Mouse (Mus musculus): ENCODE results near the gene Cyp2ab1.

Gene Cyp2ab1

DNA sequence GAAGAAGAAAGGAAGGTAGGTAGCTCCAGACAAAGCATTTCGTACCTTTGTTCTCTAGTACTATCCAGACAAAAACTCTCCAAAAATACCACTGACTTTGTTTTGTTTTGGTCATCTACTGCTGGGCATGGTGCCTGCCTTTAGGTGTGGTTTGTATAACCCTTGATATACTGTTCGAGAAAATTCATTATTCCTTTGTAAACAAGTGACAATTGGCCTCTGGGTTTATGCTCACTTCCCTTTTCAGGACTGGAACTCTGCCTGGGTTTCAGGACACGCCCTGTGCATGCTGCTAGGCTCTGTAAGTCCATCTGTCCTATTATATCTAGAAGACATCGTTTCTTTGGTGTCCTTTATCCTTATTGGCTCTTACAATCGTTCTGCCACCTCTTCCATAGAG is at the start of gene Cyp2ab1:
Gene Cyp2ab1 (minus strand): TSS at position 119 of the 400 bp plus-strand sequence.
- ChIA-PET CTCF (no interaction called here), POLR2A (interaction anchor here in 3 of 4 experiments (0.7 to 1.9 kb wide), 6 partner anchors 8 to 37 kb away, joined by 3 to 4 read pairs (median 3); partner anchors contain the start of gene Parl (in 1 of the 3))

DNA sequence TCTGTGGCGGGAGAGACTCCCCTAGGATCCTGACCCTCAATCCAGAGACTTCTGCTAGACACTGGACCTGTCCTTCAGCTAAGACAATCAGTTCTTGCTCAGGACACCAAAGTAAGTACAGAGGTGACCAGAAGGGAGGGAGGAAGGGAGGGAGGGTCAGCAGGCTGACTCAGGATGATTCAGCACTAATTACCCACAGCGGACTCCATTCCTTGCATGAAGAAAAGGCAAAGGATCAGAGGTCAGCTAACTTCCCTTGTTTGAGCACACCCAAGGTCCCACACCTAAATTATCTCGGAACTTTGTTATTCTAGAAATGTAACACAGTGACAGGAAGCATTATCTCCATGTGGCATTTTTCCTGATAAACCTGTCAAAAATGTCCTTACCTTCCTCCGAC is 46.5 kb upstream of the Cyp2ab1 start:
- POLR2A ChIA-PET = interaction anchor here in 2 of 4 experiments (0.7 to 8.6 kb wide), 22 partner anchors 9 to 239 kb away, joined by 3 to 126 read pairs (median 4); partner anchors contain the start of genes Eif2b5 (in 2 of the 2) and Abcc5 (in 1 of the 2)
- CTCF ChIA-PET = no interaction called here

DNA sequence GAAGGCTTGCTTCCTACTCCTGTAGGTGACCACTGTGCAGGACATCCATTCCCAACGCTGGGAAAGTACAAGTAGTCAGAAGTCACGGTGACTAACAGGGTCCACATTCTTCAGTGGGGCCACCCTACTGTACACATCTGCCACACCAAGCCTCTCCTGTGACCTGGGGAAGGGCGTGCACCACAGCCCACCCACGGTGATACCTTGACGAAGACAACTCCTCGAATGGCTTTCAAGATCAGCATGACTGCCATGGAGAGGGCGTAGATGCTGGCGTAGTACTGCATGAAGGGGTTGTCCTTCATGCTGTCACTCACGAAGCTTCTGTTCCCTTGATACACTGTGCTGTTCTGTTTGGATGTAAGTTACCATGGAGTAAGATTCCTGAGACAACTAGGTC is 43.0 kb upstream of the Cyp2ab1 start:
- POLR2A ChIA-PET = interaction anchor here in 3 of 4 experiments (0.5 to 8.6 kb wide), 11 partner anchors 7 to 130 kb away, joined by 3 to 126 read pairs (median 3); partner anchors contain the start of genes Eif2b5 (in 1 of the 3) and Map6d1 (in 1 of the 3)
- CTCF ChIA-PET = no interaction called here

DNA sequence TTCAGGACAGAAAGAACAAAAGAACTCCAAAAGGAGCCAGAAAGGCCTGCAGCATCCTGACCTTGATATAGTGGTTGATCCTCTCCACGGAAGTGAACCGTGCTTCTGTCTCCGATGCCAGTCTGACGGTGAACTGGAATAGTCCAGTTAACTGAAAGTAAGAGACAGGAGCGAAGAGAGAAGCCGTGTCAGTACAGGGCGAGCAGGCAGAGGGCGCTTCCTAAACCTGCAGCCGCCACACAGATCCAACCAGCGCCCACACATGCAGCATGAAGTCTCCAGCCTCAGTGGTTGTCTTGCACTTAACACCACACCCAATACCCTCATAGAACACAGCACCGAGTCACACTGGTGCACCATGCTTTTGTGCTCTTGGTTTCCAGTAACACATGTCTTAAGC is 36.9 kb upstream of the Cyp2ab1 start:
- ChIA-PET POLR2A (interaction anchor here (1.0 to 12.3 kb wide), 20 partner anchors 10 to 170 kb away, joined by 3 to 126 read pairs (median 4); partner anchors contain the start of gene Eif2b5 (in 3 of the 4)), CTCF (interaction anchor here in 1 of 4 experiments (1.3 kb wide), 1 partner anchor 64 kb away, joined by 4 read pairs; the partner anchor contains the start of gene Abcc5)

DNA sequence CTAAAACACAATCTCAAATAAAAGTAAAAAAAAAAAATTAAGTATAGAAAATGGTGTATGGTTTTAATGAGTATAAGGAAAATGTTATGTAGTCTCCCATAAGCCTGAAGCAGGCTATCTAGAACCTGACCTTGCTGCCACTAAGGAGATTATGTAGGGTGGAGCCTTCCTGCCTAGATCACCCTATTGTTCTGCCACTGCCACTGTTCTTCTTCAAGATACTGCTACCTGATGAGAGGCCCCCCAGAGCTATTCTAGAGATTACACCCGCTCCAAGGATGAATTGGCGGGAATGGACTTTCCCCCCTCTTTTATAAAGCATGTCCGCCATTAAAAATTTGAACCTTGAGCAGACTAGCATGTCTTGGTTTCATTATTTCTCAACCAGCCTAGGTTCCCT is 36.3 kb upstream of the Cyp2ab1 start:
- ChIA-PET CTCF (interaction anchor here in 1 of 4 experiments (1.3 kb wide), 1 partner anchor 64 kb away, joined by 4 read pairs; the partner anchor contains the start of gene Abcc5), POLR2A (interaction anchor here (0.6 to 12.3 kb wide), 25 partner anchors 9 to 169 kb away, joined by 3 to 126 read pairs (median 6); partner anchors contain the start of genes Eif2b5 (in 2 of the 4) and Parl (in 1 of the 4))

DNA sequence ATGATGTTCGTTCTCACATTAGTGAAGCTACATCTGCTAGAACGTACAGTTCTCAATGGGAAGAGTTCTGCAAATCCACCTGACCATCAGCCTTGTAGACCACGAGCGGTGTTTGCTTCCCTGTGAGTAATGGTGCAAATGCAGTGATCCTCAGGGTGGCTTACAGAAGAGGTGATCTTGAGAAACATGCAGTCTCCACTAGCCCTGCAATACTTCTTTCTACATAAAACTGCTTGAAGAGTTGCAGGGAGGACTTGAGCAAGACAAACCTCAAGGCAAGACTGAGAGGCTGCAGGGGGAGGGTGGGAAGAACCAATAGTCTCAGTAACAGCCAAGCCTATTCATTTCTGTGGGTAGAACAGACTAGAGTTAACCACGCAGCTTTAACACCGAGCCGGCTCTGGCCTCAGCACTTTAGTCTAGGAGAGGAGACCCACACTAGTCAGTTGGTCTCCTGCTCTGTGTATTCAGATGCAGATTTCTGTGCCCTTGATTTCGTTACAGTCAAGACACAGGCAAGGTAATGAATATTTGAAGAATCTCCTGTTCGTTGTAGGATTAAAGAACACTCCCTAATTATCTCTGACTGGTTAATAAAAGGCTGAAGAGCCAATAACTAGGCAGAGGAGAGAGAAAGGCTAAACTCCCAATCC is 34.6 kb upstream of the Cyp2ab1 start:
- ChIA-PET POLR2A (interaction anchor here (0.7 to 12.3 kb wide), 44 partner anchors 7 to 357 kb away, joined by 3 to 126 read pairs (median 5); partner anchors contain the start of genes Abcc5 (in 2 of the 4), Eif2b5 (in 2 of the 4), Parl (in 2 of the 4) and Map6d1 (in 1 of the 4)), CTCF (interaction anchor here in 2 of 4 experiments (0.5 to 1.0 kb wide), 4 partner anchors 66 to 1707 kb away, joined by 3 read pairs; no protein-coding TSS in a partner anchor)

DNA sequence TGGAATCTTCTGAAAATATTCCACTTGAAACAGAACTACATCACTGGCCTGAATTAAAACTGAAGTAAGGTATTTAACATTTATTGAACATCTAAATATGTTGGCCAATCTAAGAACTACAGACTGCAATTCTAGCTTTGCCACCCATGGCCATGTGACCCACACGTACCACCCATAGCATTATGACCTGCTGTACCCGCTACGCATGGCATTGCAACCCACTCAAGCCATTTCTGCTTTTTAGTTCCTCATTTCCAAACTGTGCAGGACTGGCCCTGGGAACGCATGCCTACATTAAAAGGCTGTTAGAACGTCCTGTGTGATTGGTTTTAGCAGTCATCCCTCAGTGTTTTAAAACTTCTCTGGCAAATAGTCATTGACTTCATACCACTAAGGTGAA is 32.6 kb upstream of the Cyp2ab1 start:
- ChIA-PET CTCF (interaction anchor here in 1 of 4 experiments (0.6 kb wide), 1 partner anchor 64 kb away, joined by 3 read pairs; no protein-coding TSS in a partner anchor), POLR2A (interaction anchor here in 1 of 4 experiments (0.8 to 12.3 kb wide), 3 partner anchors 14 to 115 kb away, joined by 3 to 126 read pairs (median 7); no protein-coding TSS in a partner anchor)

DNA sequence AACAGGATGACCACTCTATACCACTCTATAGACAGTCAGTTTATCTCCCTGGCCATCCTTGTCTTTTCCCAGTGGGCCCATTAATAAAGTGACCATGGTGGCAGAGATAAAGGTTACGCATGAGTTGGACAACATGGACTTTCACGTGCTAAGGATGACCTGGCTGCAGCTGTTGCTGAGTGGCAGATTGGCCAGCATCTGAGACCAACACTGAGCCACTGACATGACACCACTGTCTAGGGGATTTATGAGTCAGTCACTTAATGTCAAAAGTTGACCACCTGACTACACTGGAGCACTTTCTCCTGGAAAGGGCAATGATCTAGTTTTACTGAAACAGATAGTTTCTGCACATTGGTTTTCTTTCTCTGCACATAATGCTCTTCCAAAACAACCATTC is 29.6 kb upstream of the Cyp2ab1 start:
- ChIA-PET POLR2A (interaction anchor here in 1 of 4 experiments (12.3 kb wide), 1 partner anchor 17 kb away, joined by 126 read pairs; no protein-coding TSS in a partner anchor), CTCF (no interaction called here)

DNA sequence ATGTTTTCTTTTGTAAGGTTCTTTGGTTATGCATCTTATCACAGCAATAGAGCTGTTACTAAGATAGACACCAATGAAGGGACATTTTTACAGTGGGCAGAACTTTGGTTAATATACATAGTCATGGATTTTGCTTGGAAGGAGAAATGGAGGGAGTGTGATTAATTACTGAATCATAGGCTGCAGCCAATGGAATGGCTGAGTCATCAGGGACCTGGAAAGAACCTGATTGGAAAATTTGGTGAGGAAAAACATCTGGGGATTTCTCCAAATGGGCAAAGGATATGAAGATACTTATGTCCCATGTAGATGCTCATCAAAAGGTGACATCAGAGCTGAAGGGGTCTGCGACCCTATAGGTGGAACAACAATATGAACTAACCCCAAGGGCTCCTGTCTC is 28.8 kb upstream of the Cyp2ab1 start:
- CTCF ChIA-PET = no interaction called here
- POLR2A ChIA-PET = interaction anchor here in 1 of 4 experiments (0.6 kb wide), 1 partner anchor 112 kb away, joined by 3 read pairs; no protein-coding TSS in a partner anchor

DNA sequence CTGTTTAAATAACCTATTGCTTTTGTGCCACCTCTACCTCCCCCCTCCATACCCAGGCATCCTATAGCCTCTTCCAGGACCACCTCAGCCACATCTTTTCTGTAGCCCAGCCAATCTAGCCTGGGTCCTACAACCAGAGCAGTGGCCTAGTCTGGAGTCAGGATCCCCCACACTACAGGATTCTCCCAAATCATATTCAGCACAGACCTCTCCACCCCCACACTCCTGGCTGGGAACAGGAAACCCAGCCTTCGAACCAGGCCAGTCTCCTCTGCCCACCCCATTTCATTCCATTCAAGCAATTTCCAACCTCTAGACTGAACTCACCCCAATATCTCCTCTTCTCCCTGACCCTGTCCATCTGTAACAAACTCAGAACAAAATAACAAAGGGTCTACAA is 20.3 kb upstream of the Cyp2ab1 start:
- ChIA-PET CTCF (interaction anchor here in 1 of 4 experiments (0.8 kb wide), 1 partner anchor 48 kb away, joined by 3 read pairs; no protein-coding TSS in a partner anchor), POLR2A (interaction anchor here in 2 of 4 experiments (0.7 to 1.4 kb wide), 9 partner anchors 11 to 156 kb away, joined by 3 to 6 read pairs (median 3); no protein-coding TSS in a partner anchor)

DNA sequence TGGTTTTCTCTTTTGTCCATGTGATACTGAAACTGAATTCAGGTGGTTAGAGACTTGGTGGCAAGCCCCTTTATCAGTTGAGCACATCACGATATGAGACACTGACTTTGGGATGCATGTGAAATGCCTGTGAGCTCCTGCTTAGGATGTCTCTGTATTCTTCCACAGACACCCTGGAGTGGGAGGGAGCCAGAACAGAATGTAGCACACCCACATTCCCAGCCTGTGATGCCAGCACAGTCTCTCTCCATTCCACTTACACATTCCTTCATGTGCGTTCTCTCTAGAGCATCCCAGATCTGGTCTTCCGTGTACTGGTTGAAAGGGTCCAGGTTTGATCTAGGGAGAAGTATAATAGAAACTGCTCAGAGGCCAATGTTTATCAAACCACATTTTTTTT is 13.4 kb upstream of the Cyp2ab1 start:
- POLR2A ChIA-PET = interaction anchor here in 2 of 4 experiments (0.6 to 1.7 kb wide), 7 partner anchors 10 to 159 kb away, joined by 3 to 4 read pairs (median 4); partner anchors contain the start of gene Eif2b5 (in 1 of the 2)
- CTCF ChIA-PET = interaction anchor here in 1 of 4 experiments (0.6 kb wide), 1 partner anchor 15 kb away, joined by 3 read pairs; no protein-coding TSS in a partner anchor

DNA sequence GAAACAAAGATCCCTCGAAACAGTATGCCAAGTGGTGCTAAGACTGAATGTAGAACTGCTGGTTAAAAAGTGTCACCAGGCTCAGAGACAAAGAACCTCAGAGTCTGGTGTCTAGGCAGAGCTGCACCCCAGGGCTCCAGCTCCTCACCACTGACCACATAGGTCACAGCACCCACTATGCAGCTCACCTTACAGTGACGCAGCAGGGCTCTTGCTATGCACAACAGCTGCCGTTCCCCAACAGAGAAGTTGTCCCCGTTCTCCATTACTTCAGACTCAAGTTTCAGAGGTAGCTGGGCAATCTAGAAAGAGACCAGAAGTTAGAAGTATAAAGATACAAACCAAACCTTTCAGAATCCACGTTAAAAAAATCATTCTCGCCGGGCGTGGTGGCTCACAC is 9.7 kb upstream of the Cyp2ab1 start:
- CTCF ChIA-PET = no interaction called here
- POLR2A ChIA-PET = interaction anchor here in 3 of 4 experiments (0.6 to 1.5 kb wide), 3 partner anchors 26 to 163 kb away, joined by 3 to 4 read pairs (median 4); no protein-coding TSS in a partner anchor

DNA sequence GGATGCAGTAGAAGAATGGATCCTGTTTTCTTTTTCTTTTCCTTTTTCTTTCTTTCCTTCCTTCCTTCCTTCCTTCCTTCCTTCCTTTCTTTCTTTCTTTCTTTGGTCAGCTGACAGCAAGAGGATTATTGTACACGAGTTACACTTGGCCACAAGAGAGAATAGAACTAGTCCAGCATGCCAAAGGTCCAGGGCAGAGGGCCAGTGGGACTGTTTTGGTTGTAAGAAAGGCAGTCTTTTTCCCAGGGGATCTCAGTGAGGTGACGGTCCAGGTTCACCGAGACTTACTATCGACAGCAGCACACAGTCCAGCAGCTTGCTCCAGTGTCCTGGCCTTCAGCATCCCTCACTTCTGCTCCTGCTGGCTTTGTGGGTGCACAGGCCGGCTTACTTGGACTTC is 3.1 kb upstream of the Cyp2ab1 start:
- CTCF ChIA-PET = no interaction called here
- POLR2A ChIA-PET = interaction anchor here in 2 of 4 experiments (1.1 to 1.7 kb wide), 4 partner anchors 11 to 81 kb away, joined by 3 to 4 read pairs (median 4); no protein-coding TSS in a partner anchor

DNA sequence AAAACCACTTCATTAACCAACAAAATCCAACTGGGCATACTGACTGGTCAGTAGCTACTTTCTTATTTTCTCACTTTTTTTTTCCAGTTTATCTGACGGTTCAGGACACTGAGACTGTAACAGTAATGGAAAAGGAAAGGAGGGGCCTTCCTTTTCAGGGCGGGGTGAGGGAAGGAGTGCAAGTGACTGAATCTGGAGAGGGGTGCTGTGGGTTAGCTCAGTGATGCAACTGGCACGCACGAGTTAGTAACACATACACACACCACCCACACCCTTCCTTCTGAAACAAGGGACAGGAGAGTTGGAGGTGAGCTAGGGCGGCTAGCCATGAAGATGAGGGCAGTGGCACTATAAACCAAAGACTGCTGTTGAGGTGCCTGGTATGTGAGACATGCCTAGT is 1.3 kb downstream of the Cyp2ab1 start:
- POLR2A ChIA-PET = interaction anchor here in 3 of 4 experiments (0.6 to 2.2 kb wide), 12 partner anchors 8 to 233 kb away, joined by 3 to 5 read pairs (median 3); partner anchors contain the start of gene Parl (in 1 of the 3)

DNA sequence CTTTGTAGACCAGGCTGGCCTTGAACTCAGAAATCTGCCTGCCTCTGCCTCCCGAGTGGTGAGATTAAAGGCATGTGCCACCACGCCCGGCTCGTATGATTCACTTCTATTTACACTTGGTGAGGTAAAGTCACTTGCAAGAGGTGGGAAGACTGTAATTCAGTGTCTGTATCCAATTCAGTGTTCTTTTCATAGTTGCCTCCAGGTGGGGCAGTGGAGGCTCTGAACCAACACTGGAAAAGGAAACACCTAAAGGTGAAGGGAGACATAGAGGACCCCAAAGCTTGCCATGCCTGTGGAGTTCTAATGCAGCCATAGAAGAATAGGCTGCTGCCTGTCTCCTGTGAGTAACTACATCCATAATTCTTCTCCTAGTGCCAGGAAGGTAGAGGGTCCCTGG is 2.9 kb downstream of the Cyp2ab1 start:
- POLR2A ChIA-PET = interaction anchor here in 3 of 4 experiments (0.5 to 2.2 kb wide), 11 partner anchors 10 to 157 kb away, joined by 3 to 5 read pairs (median 4); partner anchors contain the start of gene Parl (in 1 of the 3)
- CTCF ChIA-PET = interaction anchor here in 2 of 4 experiments (0.6 to 1.5 kb wide), 3 partner anchors 55 to 158 kb away, joined by 3 to 5 read pairs (median 4); no protein-coding TSS in a partner anchor

More for the DNA sequence above, 1.3 kb downstream of the Cyp2ab1 start:
- CTCF ChIA-PET = interaction anchor here in 2 of 4 experiments (0.6 to 1.5 kb wide), 3 partner anchors 14 to 115 kb away, joined by 3 to 6 read pairs (median 5); no protein-coding TSS in a partner anchor

DNA sequence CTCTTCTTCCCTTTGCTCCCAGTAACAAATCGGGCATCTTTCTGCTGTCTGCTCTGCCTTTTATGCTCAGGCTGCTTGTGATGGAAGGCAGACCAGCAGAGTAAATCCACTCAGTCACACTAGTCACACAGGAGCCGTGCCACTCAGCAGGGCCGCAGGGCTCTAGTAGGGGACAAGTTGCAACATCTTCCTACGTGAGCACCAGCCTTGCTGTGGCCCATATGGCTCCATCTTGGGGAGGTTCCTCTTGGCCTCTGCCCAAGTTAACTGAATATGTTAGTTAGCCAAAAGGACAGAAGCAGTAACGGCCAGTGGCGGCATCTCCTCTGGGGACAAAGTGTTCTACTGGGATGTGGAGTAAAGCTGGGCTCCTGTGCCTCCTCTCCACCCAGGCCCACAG is 8.4 kb downstream of the Cyp2ab1 start:
- POLR2A ChIA-PET = interaction anchor here in 2 of 4 experiments (0.6 to 1.5 kb wide), 16 partner anchors 12 to 356 kb away, joined by 3 to 8 read pairs (median 3); partner anchors contain the start of genes Abcc5 (in 1 of the 2) and Dvl3 (in 1 of the 2)
- CTCF ChIA-PET = interaction anchor here in 2 of 4 experiments (0.7 to 1.1 kb wide), 3 partner anchors 15 to 460 kb away, joined by 3 to 5 read pairs (median 3); no protein-coding TSS in a partner anchor

DNA sequence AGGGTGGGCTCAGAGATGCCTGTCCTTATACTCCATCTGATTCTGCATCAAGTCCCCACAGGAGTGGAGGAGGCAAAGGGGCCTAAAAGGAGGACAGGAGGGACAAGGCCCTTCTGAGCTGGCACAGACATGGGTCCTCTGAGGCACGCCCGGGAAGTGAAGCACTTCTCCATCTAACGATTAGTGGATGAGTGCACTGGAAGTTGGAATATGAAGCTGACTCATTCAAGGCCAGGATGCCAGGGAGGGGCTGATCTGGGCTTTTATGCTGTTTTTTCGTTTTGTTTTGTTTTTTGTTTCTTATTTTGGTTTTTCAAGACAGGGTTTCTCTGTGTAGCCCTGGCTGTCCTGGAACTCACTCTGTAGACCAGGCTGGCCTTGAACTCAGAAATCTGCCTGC is 9.9 kb downstream of the Cyp2ab1 start:
- CTCF ChIA-PET = no interaction called here
- POLR2A ChIA-PET = interaction anchor here in 3 of 4 experiments (0.8 to 1.6 kb wide), 5 partner anchors 10 to 388 kb away, joined by 3 to 5 read pairs (median 4); partner anchors contain the start of gene Parl (in 1 of the 3)

DNA sequence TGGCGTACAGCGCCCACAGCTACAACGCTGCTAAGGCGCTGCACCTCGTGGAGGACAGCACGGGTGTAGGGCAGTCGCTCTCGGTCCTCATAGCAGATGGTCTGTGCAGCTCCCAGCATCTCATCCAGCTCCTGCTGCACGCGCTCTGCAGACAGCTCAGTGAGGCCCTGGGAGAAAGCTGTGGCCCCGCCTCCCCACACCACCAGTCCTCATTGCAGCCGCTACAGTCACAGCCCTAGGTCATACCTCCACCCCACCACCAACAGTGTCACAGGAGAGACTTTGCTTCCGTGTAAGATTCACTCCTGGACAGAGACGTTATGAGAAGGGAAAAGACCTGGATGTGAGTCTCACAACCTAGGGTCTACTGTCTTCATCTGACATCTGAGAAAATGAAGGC is 12.9 kb downstream of the Cyp2ab1 start:
- ChIA-PET POLR2A (interaction anchor here in 2 of 4 experiments (0.6 to 2.2 kb wide), 8 partner anchors 8 to 1626 kb away, joined by 3 to 8 read pairs (median 3); partner anchors contain the start of genes Abcc5 (in 1 of the 2) and Eif2b5 (in 1 of the 2)), CTCF (interaction anchor here in 1 of 4 experiments (1.3 kb wide), 2 partner anchors 9 to 10 kb away, joined by 3 read pairs; partner anchors contain the start of gene Parl)
